Mouse (Mus musculus): ENCODE results near the gene Dlg1.

- TF ChIP-seq CTCF (IDR thresholded peaks at IDR 0.05; ENCODE audit: extremely low read depth, insufficient read depth, low read length) (no peak), POLR2A (IDR thresholded peaks at IDR 0.05; ENCODE audit: extremely low read depth, insufficient read depth, low read length) (no peak)
These were observed 59.7 kb downstream of the Dlg1 start for GRCm38 (mm10) chr16:31722991-31723390.
